Mouse (Mus musculus) 3T3-L1 (cell line): ENCODE measurements around the gene Hes2.
A peak's percentile ranks its signal among the peaks of the same experiment; 100 is the strongest.

Source experiments
- DNase-seq: peaks from one replicate; pipeline ENCODE4 v3.0.0-alpha.2; 2015; ENCODE audit warnings: low read depth, low spot score

Gene Hes2

DNA sequence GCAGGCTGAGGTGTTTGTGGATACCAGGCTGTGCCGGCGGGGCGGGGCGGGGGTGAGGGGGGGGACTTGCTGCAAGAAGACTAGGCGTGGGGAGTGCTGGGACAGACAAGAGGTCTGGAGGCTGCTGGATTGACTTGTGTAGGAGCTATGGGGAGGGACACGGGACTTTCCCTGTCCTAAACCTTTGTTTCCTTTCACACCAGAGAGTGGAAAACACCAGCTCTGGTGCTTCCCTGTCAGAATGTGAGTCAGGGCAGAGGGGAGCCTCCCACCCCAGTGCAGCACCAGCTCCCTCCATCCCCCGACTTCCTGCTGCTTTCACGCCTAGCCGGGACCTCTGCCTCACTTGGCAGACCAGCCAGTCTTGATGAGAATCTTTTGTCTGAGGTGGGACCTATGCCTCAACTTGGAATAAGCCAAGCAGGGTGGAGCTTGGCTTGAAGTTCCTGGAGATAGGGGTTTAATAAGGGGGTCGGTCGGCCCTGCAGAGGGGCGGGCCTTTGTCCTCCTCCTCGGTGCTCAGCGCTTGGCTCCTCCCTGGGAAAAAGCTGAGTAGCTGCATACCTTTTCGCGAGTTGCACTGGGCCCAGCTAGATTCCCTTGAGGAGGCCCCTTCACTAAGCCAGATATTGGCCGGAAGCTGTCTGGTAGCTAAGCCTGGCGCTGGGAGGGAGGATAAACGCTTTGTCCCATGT lies 27.0 kb downstream of the Hes2 start:
- peak; percentile 92 for DNase-seq

DNA sequence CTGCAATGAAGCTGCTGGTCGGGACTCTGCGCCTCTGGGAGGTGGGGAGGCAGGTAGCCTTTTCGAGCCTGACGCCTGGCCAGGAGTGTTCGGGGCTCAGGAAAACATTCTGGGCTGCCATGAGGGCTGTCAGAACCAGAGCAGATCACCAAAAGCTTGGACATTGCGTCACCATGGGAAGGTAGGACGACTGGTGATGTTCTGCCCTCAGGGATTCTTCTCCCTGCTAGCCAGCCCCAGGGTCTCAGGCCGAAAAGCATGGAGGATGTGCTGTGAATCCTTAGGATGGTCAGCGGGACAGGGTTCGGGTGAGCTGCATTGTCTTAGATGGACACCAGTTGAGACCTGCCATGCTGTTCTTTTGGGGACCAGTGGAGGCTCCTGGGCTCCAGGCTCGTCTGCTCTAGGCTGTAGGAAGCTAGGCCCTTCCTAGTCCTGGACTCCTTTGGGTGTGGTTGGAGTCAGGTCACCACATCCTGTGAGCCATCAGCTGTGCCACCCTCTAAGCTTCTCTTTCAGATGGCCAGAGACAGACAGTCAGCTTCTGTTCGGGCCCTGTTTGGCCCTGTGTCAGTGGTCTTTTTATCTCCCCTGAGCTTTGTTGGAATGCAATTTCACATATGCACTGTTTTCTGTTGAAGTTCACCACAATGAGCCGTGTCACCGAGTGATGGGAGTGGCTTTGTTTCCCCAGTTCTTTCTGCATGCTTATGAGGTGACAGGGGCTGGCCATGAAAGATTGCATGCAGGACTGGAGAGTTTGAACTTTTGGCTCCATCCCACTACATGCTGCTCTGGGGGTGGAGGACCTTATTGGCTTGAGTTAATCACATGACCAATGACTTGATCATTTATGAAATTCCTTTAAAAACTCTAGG lies 27.8 kb downstream of the Hes2 start:
- DNase-seq, result peak; percentile 96

GRCm38 (mm10) chr4:152187142-152187541 lies 28.5 kb downstream of the Hes2 start:
- no peak for DNase-seq

DNA sequence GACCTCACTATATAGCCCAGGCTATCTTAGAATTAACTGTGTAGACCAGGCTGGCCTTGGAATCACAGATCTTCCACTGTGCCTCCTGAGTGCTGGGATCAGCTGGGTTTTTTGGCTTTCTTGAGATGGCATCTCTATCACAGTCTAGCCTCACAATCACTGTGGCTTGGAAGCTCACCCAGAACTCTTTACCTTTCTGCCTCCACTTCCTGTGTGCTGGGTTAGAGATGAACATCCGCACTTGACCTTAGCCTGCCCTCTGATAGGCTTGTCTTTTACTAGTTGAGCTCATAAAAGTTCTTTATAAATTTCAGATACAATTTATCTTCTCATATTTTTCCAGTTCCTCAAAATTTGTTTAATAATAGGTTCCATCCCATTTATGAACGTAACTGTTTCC lies 30.0 kb downstream of the Hes2 start:
- DNase-seq, result no peak

- no peak for DNase-seq
Measured at GRCm38 (mm10) chr4:152189071-152189470, 30.4 kb downstream of the Hes2 start.

DNA sequence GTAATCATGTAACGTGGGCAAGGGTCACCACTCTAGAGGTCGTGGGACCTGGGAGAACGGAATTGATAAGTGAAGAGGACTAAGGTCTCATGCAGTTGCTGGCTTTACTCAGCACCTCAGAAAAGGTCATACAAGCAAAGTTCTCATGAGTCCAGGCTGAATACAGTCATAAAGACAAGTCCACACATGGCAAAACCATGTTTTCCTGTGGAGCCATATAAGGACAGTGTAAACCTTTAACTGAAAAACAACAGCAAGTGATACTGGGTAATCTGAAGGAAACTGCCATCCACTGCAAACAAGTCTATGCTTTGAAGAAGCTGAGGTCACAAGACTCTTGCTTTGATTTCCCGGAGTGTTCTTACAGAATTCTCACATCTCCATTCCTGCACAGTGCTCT lies 31.0 kb downstream of the Hes2 start:
- no peak for DNase-seq

GRCm38 (mm10) chr4:152190096-152190653 lies 31.5 kb downstream of the Hes2 start:
- DNase-seq, result no peak

- DNase-seq, result no peak
Measured at GRCm38 (mm10) chr4:152190701-152191100, 32.0 kb downstream of the Hes2 start.

GRCm38 (mm10) chr4:152192569-152192968 lies 33.9 kb downstream of the Hes2 start:
- DNase-seq, result no peak

DNA sequence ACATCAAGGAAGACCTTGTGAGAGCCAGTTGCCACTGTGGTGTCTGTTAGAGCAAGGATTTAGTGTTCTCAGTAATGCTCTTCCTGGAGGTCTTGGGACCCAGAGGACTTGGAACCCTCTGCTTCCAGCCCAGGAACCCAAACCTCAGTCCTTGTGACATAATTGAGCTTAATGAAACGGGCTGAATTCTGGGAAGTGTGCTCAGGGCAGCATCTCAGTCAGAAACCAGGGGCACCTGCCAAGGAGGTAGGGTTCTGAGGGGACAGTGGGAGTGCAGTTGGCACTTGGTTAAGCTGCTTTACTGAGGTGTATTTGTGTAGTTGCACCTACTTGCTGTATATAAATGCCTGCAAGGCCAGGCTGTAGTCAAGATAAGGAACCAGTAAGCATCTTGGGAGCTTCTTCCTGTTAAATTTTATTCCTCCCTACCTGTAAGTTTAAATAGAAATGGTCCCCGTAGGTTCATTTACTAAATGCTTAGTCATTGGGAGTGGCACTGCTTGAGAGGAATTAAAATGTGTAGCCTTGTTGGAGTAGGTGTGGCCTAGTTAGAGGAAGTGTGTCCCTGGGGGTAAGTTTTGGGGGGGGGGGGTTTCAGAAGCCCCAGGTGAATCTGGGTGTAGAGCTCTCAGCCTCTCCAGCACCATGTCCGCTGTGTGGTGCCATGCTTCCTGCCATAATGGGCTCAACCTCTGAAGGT lies 36.0 kb downstream of the Hes2 start:
- no peak for DNase-seq

- no peak for DNase-seq
Measured at GRCm38 (mm10) chr4:152196276-152196675, 37.6 kb downstream of the Hes2 start.

DNA sequence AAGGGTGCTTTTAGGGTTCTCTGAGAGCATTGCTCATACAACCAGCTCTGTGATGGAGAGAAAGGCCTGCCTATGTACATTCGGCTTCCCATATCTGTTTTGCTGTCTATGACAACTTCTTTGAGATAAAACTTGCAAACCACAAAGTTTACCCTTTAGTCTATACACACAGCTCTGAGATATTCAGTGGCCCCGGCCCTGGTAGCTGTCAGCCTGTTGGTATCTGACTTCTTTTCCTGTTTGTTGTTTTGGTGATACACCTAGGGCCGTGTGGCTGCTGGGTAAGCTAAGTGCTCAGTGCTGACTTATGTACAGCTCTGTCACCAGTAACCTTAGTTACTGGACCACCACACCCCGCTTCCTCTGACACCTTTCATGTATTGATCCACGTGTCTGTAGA lies 38.9 kb downstream of the Hes2 start:
- no peak for DNase-seq

GRCm38 (mm10) chr4:152199617-152200016 lies 41.0 kb downstream of the Hes2 start:
- DNase-seq, result no peak

- no peak for DNase-seq
Measured at GRCm38 (mm10) chr4:152201492-152201891, 42.8 kb downstream of the Hes2 start.

DNA sequence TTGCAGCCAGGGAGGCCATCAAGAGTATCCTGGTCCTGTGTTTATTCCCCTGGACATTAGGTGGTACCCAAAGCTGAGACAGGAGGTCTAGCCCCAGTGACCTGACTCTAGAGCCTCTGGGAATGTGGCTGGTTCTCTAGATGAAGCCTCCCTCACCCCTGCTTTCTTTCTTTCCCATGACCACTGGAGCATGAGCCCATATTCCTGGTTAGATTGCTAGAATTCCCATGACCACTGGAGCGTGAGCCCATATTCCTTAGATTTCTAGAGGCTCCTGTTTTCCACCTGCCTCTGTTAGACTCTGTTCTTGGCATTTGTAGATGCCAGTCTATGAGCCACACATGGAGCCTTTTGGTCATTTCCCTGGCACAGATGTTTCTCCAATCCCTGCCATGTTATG lies 43.8 kb downstream of the Hes2 start:
- DNase-seq, result no peak

DNA sequence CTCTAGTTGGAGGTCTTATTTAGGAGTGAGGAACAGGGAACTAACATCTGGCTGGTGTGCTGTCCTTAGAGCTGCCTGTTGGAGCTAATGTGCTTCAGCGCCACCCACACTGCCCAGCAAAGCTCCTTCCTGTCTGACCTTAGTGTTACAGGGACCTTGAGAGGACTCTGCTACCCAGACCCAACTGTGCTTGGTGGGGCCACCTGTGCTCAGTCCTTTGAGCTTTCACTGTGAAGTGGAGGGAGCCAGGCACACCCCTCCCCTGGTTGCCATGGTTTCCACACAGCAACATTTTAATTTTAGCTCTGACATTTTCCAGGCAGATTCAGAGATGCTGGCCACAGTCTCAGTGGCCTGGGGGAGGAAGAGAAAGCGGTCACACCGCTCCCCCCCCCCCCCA lies 44.2 kb downstream of the Hes2 start:
- no peak for DNase-seq

- DNase-seq, result no peak
Measured at GRCm38 (mm10) chr4:152204663-152205062, 46.0 kb downstream of the Hes2 start.

DNA sequence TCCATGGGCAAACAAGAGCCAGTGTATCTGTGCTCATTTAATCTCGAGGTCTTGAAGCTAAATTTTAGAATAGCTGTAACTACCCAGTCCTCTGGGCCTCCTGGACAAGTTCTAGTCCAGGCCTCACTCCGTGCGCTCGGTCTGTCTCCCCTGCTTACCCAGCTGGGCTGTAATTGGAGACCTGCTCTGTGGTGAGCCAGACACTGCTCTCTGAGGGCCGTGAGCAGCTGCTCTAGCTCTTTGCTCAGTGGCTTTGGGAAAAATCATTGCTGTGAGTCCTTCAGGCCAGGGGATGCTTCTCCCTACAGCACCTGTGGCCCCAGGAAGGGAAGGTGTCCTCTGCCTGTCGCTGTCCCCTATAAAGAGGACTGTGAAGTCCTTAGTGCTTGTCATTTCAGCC lies 47.5 kb downstream of the Hes2 start:
- no peak for DNase-seq

DNA sequence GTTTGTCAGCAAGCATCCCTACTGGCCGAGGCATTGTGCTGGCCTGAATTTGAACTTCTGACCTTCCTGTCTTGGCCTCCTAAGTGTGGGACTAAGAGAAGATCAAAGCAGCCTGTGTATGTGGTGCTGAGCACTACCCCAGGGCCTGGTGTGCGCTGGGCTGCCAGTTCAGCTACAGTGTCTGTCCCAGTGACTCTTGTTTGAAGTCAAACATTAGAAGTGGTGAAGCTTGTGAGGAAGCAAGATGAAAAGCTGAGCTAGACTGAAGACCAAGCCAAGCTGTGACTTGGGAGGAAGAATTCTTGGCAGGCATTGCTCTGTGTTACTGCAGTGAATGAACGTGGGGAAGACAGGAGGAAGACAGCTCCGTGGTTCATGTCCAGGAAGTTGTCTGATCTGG lies 51.0 kb downstream of the Hes2 start:
- DNase-seq, result peak; percentile 11
